14 mouse cellular contexts compared by ENCODE assay signal in genomic region chr10:93278361-93278760, GRCm38 (mm10).
"Had no signal": no experiment of that assay in that cellular context is flagged by ENCODE, and none has a peak within 500 bp of the region (broad histone marks: within the 10 kb centered on the region; RNA-seq: fewer than 3 reads in every experiment).

No protein-coding gene starts in this region.

- H3K27ac ChIP-seq: limb, embryonic 15.5 days; liver, embryonic 13.5 days; lung, embryonic 15.5 days; midbrain, embryonic 12.5 days; neural tube, embryonic 13.5 days had no signal

- H3K4me3 ChIP-seq: layer of hippocampus, adult 2 months; limb, embryonic 15.5 days; liver, embryonic 13.5 days; lung, embryonic 15.5 days; midbrain, embryonic 12.5 days; neural tube, embryonic 13.5 days had no signal

- DNase-seq: kidney, postnatal 10 days; kidney, postnatal 4 days; liver, embryonic 13.5 days; liver, postnatal 0 days; right cerebral cortex, adult 18-20 months; right cerebral cortex, postnatal 25 days; thymus, adult 18-20 months; thymus, postnatal 14 days had no signal

- H3K9me3 ChIP-seq: limb, embryonic 15.5 days; liver, embryonic 13.5 days; lung, embryonic 15.5 days; midbrain, embryonic 12.5 days; neural tube, embryonic 13.5 days had no signal

- H3K27me3 ChIP-seq: limb, embryonic 15.5 days; liver, embryonic 13.5 days; lung, embryonic 15.5 days; neural tube, embryonic 13.5 days had no signal

- H3K36me3 ChIP-seq: liver, embryonic 13.5 days; midbrain, embryonic 12.5 days; neural tube, embryonic 13.5 days had no signal

- H3K4me2 ChIP-seq: limb, embryonic 15.5 days; liver, embryonic 13.5 days; lung, embryonic 15.5 days; midbrain, embryonic 12.5 days; neural tube, embryonic 13.5 days had no signal

- H3K9ac ChIP-seq: limb, embryonic 15.5 days; liver, embryonic 13.5 days; liver, postnatal 0 days; lung, embryonic 15.5 days; midbrain, embryonic 12.5 days; neural tube, embryonic 13.5 days had no signal

- ATAC-seq: liver, postnatal 0 days; midbrain, embryonic 16.5 days had no signal
